Mouse (Mus musculus): ENCODE measurements at regions not wholly inside any gene's neighbourhood (a gene's known extent, or its start where the extent isn't known, plus 50 kb on each side); places are given as distances from the start of the nearest gene placed in this dataset.

- TF ChIP-seq CTCF (conservative IDR thresholded peaks at IDR 0.05 in 1 of 2, IDR thresholded peaks at IDR 0.05 in 1 of 2; ENCODE audit: low read depth in 2 of 2, low read length in 2 of 2), result no peak
- no peak for TF ChIP-seq E2F4 (IDR thresholded peaks at IDR 0.05; ENCODE audit: insufficient replicate concordance, low read depth, low read length)
- TF ChIP-seq KAT2A (IDR thresholded peaks at IDR 0.05; ENCODE audit: insufficient replicate concordance, low read length), result no peak
- no peak for TF ChIP-seq POLR2A (IDR thresholded peaks at IDR 0.05; ENCODE audit: low read depth, low read length)
Measured at GRCm38 (mm10) chr5:43111740-43112139, 121.2 kb upstream of the Cpeb2 start.
